Mouse (Mus musculus): ENCODE data around the gene Vmn1r42. TPM values are rescaled to one million over a fixed set of nuclear protein-coding genes. Genes with fewer than 3 reads are reported as not detected.
"Not testable (repeated sequence)": the region's sequence is repeated elsewhere in the genome, so short reads cannot be mapped to it uniquely, and the experiment has no call there.

Vmn1r42 gene
- polyA plus RNA-seq (2015; fragmentation: Nextera tagmentation; extraction: Ambion mirVana), result not detected in 2 replicates

GRCm38 (mm10) chr6:89876313-89876712 is at the start of gene Vmn1r42, which contains the start of gene Vmn1r43:
Gene Vmn1r42 (minus strand): TSS chr6:89876413.
Gene Vmn1r43 (minus strand): TSS chr6:89876413.
- H3K27ac ChIP-seq (replicated peaks); H3K27me3 ChIP-seq; H3K9me3 ChIP-seq (replicated peaks); ATAC-seq (ENCODE audit: insufficient read depth); H3K4me1 ChIP-seq (replicated peaks); H3K4me3 ChIP-seq (replicated peaks); H3K36me3 ChIP-seq (replicated peaks); H3K9ac ChIP-seq; H3K4me2 ChIP-seq: not testable (repeated sequence)
- 53% methylated on average over 3 of the region's 3 CpGs for WGBS (ENCODE audit: insufficient replicate concordance)

DNA sequence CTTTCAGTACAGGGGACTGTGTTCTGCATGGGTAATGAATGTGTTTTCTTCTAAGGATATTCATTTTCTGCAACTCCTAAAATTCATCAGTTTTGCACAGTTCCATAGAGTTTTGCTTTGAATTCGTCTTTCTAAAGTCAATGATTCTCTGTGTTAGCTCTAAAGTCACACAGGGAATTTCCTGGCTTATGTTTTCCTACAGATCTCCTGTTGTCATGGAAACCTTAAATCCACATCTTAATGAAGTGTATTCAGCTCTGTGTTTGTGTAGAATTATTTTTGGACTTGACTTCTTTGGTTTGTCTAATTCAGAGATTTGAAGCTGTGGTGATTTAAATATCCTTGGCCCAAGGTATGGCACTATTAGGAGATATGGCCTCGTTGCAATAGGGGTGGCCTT is 7.6 kb upstream of the Vmn1r42 start:
- Histone ChIP-seq H3K9me3 (replicated peaks) (no peaks in the 10 kb centered on the region), H3K27me3 (no peaks in the 10 kb centered on the region), H3K9ac (no peak overlapping the region), H3K4me1 (replicated peaks) (no peaks in the 10 kb centered on the region), H3K36me3 (replicated peaks) (no peaks in the 10 kb centered on the region), H3K4me3 (replicated peaks) (no peak overlapping the region), H3K27ac (replicated peaks) (no peak overlapping the region), H3K4me2 (no peak overlapping the region)
- ATAC-seq (ENCODE audit: insufficient read depth), result no peak
- 34% methylated on average over 2 of the region's 2 CpGs for WGBS (ENCODE audit: insufficient replicate concordance)

DNA sequence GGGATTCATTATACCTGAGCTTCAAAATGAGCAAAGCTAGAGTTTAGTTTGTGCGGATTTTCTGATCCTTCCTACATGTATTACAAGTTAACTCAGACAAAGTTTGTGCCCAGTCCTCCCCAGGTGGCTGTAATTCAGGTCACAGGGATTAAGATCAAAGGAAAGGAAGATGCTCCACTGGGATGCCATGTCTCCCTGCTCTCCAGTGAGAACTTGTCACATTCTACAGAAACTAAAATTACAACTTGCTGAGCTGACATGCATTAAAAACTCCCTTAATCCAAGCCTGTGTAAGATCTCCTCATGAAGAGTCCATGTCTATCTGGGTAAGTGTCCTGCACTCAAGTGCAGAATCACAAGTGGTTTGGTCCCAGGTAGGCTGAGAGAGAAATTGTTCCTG is 7.1 kb upstream of the Vmn1r42 start, which contains the start of gene Vmn1r44:
Gene Vmn1r44, plus strand, starts transcription at position 301 of the 400 bp plus-strand sequence.
- Histone ChIP-seq H3K9me3 (replicated peaks) (no peaks in the 10 kb centered on the region), H3K4me2 (no peak within 1 kb of the TSS), H3K4me3 (replicated peaks) (no peak within 1 kb of the TSS), H3K36me3 (replicated peaks) (no peaks in the 10 kb centered on the region), H3K9ac (no peak within 1 kb of the TSS), H3K27ac (replicated peaks) (no peak within 1 kb of the TSS), H3K4me1 (replicated peaks) (no peaks in the 10 kb centered on the region), H3K27me3 (no peaks in the 10 kb centered on the region)
- ATAC-seq (ENCODE audit: insufficient read depth), result no peak
- 61% methylated on average over 1 of the region's 1 CpGs for WGBS (ENCODE audit: insufficient replicate concordance)

DNA sequence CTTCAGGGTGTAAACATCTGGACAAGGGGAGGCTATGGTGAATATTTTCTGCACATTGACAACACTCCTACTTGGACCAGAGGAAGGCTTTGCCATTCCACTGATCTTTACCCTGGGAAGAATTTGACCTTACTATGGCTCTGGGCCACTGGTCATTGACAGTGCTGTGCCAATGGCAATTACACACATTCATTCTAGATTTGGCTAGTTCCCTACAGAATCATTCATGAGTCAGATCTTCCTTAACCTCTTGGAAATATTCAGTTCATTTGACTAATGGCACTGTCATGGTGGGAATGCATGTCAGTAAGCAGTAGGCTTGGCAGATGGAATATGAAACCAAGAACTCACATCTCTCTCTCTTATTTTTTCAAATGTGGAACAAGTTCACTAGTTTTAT is 4.7 kb upstream of the Vmn1r42 start:
- H3K4me1 ChIP-seq (replicated peaks), result no peaks in the 10 kb centered on the region
- H3K36me3 ChIP-seq (replicated peaks), result no peaks in the 10 kb centered on the region
- H3K27ac ChIP-seq (replicated peaks), result no peak overlapping the region
- no peaks in the 10 kb centered on the region for H3K27me3 ChIP-seq
- H3K4me2 ChIP-seq, result no peak overlapping the region
- no peaks in the 10 kb centered on the region for H3K9me3 ChIP-seq (replicated peaks)
- H3K4me3 ChIP-seq (replicated peaks), result no peak overlapping the region
- no peak overlapping the region for H3K9ac ChIP-seq
- ATAC-seq (ENCODE audit: insufficient read depth), result no peak

GRCm38 (mm10) chr6:89876963-89877362 is 750 bp upstream of the Vmn1r42 start:
- no peaks in the 10 kb centered on the region for H3K4me1 ChIP-seq (replicated peaks)
- no peak for ATAC-seq (ENCODE audit: insufficient read depth)
- 37% methylated on average over 2 of the region's 2 CpGs for WGBS (ENCODE audit: insufficient replicate concordance)

GRCm38 (mm10) chr6:89867976-89868375 is 8.2 kb downstream of the Vmn1r42 start:
- no peak overlapping the region for H3K4me2 ChIP-seq
- WGBS (ENCODE audit: insufficient replicate concordance), result 77% methylated on average over 2 of the region's 2 CpGs
- H3K36me3 ChIP-seq (replicated peaks), result no peaks in the 10 kb centered on the region
- H3K9me3 ChIP-seq (replicated peaks), result no peaks in the 10 kb centered on the region; the same call in 1 of the 2 replicates
- H3K4me3 ChIP-seq (replicated peaks), result no peak overlapping the region
- H3K9ac ChIP-seq, result no peak overlapping the region
- H3K27me3 ChIP-seq, result no peaks in the 10 kb centered on the region
- H3K4me1 ChIP-seq (replicated peaks), result no peaks in the 10 kb centered on the region
- ATAC-seq (ENCODE audit: insufficient read depth), result no peak
- H3K27ac ChIP-seq (replicated peaks), result no peak overlapping the region

More at GRCm38 (mm10) chr6:89876963-89877362, 750 bp upstream of the Vmn1r42 start:
- Histone ChIP-seq H3K9ac (no peak overlapping the region), H3K27ac (replicated peaks) (no peak overlapping the region), H3K27me3 (no peaks in the 10 kb centered on the region), H3K36me3 (replicated peaks) (no peaks in the 10 kb centered on the region), H3K9me3 (replicated peaks) (no peaks in the 10 kb centered on the region), H3K4me2 (no peak overlapping the region), H3K4me3 (replicated peaks) (no peak overlapping the region)

DNA sequence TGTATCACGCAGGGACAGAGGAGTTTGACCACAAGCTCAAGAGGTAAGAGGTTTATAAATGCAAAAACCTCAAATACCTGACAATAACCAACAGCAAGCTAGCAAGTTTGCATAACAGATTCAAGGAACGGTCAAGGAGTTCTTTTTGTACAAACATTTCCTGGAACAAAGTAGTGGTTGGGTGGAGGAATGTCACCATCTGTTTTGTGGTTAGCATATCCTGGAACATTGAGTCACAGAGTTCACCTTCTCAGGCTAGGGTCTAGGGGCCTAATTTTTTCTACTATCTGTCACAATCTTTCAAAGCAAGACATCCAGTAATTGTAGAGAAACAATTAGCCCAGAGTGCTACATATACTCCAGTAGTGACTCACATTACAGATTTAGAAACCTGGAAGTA is 8.9 kb downstream of the Vmn1r42 start:
- Histone ChIP-seq H3K9ac (no peak overlapping the region), H3K36me3 (replicated peaks) (no peaks in the 10 kb centered on the region), H3K9me3 (replicated peaks) (no peaks in the 10 kb centered on the region; the same call in 1 of the 2 replicates), H3K4me3 (replicated peaks) (no peak overlapping the region), H3K27me3 (no peaks in the 10 kb centered on the region), H3K4me1 (replicated peaks) (no peaks in the 10 kb centered on the region), H3K27ac (replicated peaks) (no peak overlapping the region), H3K4me2 (no peak overlapping the region)
- 51% methylated on average over 2 of the region's 2 CpGs for WGBS (ENCODE audit: insufficient replicate concordance)
- ATAC-seq (ENCODE audit: insufficient read depth), result no peak

DNA sequence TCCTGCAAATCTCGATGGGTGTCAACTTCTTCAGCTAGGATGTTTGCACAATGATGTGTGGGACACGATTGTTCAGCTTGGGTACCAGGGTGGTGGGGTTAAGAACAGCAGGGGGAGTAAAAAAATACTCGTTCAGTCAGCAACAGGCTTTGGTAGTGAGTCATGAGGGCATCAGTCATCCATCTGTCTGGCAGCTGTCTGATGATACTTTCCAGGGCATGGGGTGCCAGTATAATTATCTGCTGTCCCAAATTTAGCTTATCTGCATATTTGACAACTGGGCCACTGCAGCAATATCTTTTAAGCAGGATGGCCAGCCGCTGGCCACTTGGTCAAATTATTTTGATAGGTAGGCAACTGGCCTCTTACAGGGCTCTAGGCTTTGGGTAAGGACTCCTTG is 12.4 kb downstream of the Vmn1r42 start:
- H3K9me3 ChIP-seq (replicated peaks), result no peaks in the 10 kb centered on the region; the same call in 1 of the 2 replicates
- no peak for ATAC-seq (ENCODE audit: insufficient read depth)

GRCm38 (mm10) chr6:89859839-89860238 is 16.4 kb downstream of the Vmn1r42 start:
- H3K27ac ChIP-seq (replicated peaks), result no peak overlapping the region
- no peaks in the 10 kb centered on the region for H3K27me3 ChIP-seq
- H3K4me3 ChIP-seq (replicated peaks), result no peak overlapping the region
- no peak overlapping the region for H3K4me2 ChIP-seq
- H3K9me3 ChIP-seq (replicated peaks), result peaks cover 6% of the 10 kb centered on the region; the same call in 1 of the 2 replicates
- no peaks in the 10 kb centered on the region for H3K36me3 ChIP-seq (replicated peaks)
- no peaks in the 10 kb centered on the region for H3K4me1 ChIP-seq (replicated peaks)
- 51% methylated on average over 2 of the region's 2 CpGs for WGBS (ENCODE audit: insufficient replicate concordance)
- no peak for ATAC-seq (ENCODE audit: insufficient read depth)
- H3K9ac ChIP-seq, result no peak overlapping the region

More for the DNA sequence above, 12.4 kb downstream of the Vmn1r42 start:
- H3K36me3 ChIP-seq (replicated peaks), result no peaks in the 10 kb centered on the region
- no peak overlapping the region for H3K9ac ChIP-seq
- H3K4me2 ChIP-seq, result no peak overlapping the region
- no peak overlapping the region for H3K4me3 ChIP-seq (replicated peaks)
- H3K27me3 ChIP-seq, result no peaks in the 10 kb centered on the region
- H3K27ac ChIP-seq (replicated peaks), result no peak overlapping the region
- no peaks in the 10 kb centered on the region for H3K4me1 ChIP-seq (replicated peaks)
- WGBS (ENCODE audit: insufficient replicate concordance), result 46% methylated on average over 4 of the region's 4 CpGs

DNA sequence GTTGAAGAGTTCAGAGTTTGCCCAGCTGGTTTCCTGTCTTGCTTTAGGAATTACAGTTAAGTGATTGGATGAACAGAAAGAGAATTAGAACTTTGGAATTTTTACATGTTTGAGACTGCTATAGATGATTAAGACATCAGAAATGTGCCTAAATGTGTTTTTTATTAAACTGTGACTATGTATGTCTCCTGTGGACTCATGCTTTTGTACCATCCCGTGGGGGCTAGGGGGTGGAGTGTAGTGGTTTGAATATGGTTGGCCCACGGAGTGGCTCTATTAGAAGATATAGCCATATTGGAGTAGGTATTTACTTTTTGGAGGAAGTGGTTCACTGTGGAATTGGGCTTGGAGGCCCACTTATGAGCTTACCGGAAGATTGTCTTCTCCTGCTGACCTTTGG is 18.7 kb downstream of the Vmn1r42 start:
- Histone ChIP-seq H3K4me2 (no peak overlapping the region), H3K36me3 (replicated peaks) (no peaks in the 10 kb centered on the region), H3K9me3 (replicated peaks) (0 out of 2 replicates have a peak, but pooled peaks cover 6% of the 10 kb centered on the region), H3K4me3 (replicated peaks) (no peak overlapping the region), H3K4me1 (replicated peaks) (no peaks in the 10 kb centered on the region), H3K27ac (replicated peaks) (no peak overlapping the region), H3K27me3 (no peaks in the 10 kb centered on the region), H3K9ac (no peak overlapping the region)
- no peak for ATAC-seq (ENCODE audit: insufficient read depth)
- WGBS (ENCODE audit: insufficient replicate concordance), result 54% methylated on average over 3 of the region's 3 CpGs
